Mouse (Mus musculus) kidney, adult 18-20 months (tissue): ENCODE measurements around the gene Cyba.
A peak's percentile ranks its signal among the peaks of the same experiment; 100 is the strongest.

Experiments
- DNase-seq: peaks from one replicate; pipeline ENCODE4 v3.0.0; 2021

Gene Cyba

DNA sequence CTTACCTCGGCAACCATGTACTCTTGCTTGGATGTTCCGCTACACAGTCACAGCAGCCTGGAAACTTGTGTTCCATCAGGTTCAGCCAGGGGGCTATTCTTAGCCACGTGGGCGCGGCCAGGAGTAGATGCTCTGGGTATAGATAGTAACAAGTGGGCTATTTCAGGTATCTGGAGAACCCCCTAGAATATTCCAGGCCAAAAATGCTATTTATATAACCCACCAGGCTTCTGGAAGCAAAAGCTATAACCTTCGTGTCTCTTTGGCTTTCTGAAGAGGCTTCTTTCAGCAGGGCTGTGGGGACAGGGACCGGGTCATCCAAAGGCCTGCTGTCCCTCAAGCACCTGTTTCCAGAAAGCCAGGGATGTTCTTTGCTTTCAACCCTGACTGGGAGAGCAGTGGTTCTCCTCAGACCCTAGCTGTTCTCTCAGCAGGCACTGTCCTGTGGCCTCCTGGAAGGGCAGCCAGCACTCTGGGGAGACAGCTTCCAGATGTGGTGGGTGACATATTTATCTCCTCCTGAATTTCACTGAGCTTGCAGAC lies 18.5 kb upstream of the Cyba start:
- no peak for DNase-seq

- no peak for DNase-seq
Measured at GRCm38 (mm10) chr8:122445203-122445602, 12.5 kb upstream of the Cyba start.

GRCm38 (mm10) chr8:122444058-122444748 lies 11.5 kb upstream of the Cyba start:
- DNase-seq: peak; percentile 91

GRCm38 (mm10) chr8:122443262-122444006 lies 10.7 kb upstream of the Cyba start, which contains the start of gene Mvd:
Mvd (minus strand) TSS chr8:122443422.
- DNase-seq: peak; percentile 98

- no peak for DNase-seq
Measured at GRCm38 (mm10) chr8:122442781-122443180, 10.1 kb upstream of the Cyba start.

GRCm38 (mm10) chr8:122442356-122442755 lies 9.6 kb upstream of the Cyba start:
- no peak for DNase-seq

DNA sequence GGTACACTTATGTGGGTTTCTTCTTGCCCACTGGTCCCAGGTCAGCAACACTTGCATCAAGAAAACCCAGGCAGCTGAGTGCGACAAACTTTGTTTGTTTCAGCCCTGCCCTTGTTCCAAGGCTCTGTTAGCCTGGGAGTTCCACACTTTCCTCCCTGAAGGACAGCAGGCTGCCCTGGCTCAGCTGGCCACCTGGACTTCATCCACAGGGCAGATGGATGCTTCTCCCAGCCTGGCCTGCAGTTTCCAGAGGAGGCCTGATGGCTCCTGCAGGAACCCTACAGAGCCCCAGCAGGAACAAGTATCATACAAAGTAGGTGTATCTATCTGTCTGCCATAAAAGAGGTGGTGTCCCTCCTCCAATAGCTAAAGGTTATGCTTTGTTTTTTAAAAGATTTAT lies 8.6 kb upstream of the Cyba start:
- no peak for DNase-seq

DNA sequence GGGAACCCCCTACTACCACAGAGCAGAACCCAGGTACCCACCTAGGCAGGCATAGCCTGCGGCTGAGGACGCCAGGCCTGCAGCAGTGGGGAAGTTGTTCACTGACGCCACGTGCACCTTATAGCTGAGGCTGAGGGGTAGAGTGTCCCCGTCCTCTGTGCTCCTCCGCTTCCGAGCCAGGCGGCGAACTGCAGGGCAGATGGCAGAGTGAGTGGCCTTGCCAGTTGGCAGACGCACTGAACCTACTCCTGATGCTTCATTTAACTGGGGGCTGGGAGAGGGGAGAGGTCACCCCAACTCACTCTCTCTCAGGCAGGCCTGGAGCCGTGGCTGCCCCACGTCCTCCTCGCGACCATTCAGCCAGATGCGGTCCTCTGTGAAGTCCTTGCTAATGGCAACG lies 6.6 kb upstream of the Cyba start:
- no peak for DNase-seq

DNA sequence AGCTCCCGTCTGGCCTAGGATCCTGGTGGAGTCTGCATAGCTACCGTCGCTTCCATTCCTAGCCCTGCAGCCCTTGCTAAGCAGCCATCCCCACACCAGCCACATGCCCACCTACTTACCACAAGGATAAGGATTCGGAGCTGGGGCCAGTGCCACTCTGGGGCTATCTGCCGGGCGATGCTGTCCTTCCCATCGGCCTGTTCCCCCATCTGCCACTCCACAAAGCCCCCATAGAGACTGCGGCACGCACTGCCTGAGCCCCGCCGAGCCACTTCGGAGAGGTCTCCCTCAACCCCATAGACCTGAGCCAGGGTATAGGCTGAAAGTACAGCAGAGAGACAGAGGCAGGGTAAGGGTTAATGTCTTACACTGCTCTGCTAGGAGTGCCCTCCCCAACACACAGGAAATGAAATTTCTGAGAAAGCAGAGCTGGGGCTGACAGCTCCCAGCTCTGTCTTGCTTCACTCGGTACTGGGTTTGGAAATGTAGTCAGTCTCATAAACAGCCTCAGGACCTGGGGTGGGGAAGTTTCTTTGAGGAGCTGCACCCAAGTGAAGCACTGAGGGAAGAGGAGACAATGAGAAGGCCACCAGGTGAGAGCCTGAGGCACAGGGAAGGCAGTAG lies 5.1 kb upstream of the Cyba start:
- DNase-seq: no peak

DNA sequence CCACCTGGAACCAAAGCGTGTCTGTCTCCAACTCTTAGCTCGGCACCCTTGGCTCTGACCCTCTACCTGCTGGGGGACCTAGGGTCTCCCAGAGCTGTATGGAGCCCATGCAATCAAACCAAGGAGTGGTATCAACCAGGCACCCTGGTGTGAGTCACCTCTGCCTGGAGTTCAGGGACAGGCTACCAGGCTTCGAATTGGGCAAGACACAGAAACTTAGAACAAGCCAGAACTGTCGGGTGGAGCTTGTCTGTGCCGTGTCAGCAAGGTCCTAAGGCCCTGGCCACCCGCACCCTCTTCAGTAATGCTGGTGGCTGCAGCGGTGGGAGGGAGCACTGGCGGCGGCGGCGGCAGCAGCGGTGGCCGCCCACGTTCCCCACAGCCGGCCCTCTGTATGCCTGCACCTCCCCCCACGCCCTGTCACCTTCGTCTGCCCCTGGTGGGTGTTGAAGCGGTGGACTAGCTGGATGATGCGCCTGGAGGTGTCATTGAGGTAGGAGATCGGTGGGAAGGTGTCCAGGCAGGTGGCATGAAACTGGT lies 3.9 kb upstream of the Cyba start:
- no peak for DNase-seq

- DNase-seq: no peak
Measured at GRCm38 (mm10) chr8:122436146-122436545, 3.4 kb upstream of the Cyba start.

DNA sequence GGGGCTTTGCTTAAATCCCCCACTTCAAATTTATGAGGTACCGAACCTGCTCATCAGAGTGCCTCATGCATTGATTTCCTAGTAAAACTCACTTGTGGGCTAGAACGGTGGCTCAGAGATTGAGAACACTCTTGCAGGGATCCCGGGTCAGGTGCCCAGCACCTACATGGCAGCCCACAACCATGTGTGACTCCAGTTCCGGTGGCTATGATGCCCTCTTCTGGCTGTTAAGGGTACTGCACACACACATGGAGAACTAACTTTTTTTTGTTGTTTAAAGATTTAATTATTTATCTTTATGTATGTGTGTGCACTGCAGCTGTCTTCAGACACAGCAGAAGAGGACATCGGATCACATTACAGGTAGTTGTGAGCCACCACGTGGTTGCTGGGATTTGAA lies 2.6 kb upstream of the Cyba start:
- no peak for DNase-seq

- DNase-seq: no peak
Measured at GRCm38 (mm10) chr8:122433269-122433905, 657 bp upstream of the Cyba start.

DNA sequence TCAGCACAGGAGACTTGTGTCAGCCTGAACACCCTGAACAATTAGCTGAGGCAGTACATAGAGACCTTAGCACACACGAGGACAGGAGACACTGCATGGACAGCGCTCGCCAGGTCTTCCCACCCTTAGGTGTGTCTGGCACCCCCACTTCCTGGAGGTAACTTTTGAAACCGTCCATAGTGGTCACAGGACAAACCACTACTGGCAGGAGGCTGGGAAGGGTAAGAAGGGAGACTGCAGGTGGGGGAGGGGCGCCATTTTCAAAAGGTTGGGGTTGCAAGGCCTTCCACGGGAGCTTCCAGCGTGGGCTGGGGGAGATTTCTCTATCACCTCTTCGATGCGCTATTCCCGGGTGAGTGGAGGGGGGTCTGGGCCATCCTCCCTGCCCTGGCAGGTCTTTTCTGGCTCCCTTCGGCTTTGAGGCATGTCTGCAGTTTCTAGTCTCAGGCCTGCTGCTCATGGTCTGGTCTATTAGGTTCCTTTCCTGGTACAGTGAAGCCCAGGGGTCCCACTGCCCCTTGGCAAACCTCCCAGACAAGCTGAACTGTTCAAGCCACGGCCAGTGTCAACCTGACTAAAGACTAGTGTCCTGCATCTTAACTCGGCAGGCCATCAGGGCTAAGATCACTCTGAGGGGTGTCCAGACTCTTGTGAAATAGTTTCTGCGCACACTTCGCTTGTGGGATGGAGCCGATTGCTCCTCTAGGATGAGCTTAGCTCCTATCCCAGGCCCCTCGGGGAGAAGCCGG lies 862 bp downstream of the Cyba start:
- peak; percentile 64 for DNase-seq

GRCm38 (mm10) chr8:122430646-122431045 lies 2.1 kb downstream of the Cyba start:
- DNase-seq: peak; percentile 53

- DNase-seq: no peak
Measured at GRCm38 (mm10) chr8:122430058-122430636, 2.6 kb downstream of the Cyba start.

GRCm38 (mm10) chr8:122428163-122428562 lies 4.6 kb downstream of the Cyba start:
- DNase-seq: no peak

GRCm38 (mm10) chr8:122427607-122428006 lies 5.1 kb downstream of the Cyba start:
- DNase-seq: no peak

GRCm38 (mm10) chr8:122426145-122426544 lies 6.6 kb downstream of the Cyba start:
- no peak for DNase-seq

- peak; percentile 47 for DNase-seq
Measured at GRCm38 (mm10) chr8:122423659-122424058, 9.1 kb downstream of the Cyba start.

GRCm38 (mm10) chr8:122423217-122423616 lies 9.5 kb downstream of the Cyba start:
- no peak for DNase-seq
